Mouse (Mus musculus) cerebellum, adult (tissue): ENCODE results near the gene Prss8.

Experiments
- ATAC-seq: cut with Nextera tagmentation; 2 replicates; pipeline ENCODE4 v1.9.2; 2017; ENCODE audit warnings: mild to moderate bottlenecking, moderate library complexity, mixed read lengths; ENCODE audit not compliant: insufficient number of reproducible peaks, low FRiP score, low TSS enrichment

Prss8 gene

DNA sequence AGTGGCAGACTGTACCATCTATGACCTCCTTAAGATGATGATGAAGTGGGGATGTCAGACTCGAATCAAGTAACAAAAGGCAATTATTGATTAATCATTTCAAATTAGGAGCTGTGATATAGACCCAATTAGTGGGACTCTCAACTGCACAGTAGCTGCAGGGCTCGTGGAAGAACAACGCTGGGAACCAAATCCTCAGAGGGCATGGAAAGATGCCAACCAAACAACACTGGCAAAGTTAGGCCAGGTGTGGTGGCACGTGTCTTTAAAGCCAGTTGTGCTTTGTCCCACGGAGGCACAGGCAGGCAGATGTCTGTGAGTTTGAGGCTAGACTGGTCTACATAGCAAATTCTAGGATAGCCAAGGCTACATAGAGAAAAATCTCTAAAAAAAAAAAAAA, 732 bp upstream of the Prss8 start:
- no peak for ATAC-seq

DNA sequence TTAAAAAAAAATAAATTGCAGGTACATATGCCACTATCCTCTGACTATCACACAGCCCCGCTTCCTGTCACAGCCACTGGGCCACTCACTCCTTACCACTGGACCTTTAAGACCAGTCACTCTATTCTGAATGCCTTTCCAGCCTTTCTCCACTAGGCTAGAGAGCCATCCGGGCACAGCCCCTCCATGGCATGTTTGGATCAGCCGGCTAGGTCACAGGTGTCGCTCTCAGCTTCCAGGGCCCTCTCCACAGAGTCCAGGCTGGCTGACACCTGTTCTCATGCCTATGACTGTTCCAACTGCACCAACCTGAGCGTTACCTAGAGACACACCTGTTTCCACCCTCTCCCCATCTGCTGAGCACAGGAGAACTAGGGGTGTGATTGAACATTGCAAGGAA, 1.3 kb downstream of the Prss8 start:
- ATAC-seq, result no peak

DNA sequence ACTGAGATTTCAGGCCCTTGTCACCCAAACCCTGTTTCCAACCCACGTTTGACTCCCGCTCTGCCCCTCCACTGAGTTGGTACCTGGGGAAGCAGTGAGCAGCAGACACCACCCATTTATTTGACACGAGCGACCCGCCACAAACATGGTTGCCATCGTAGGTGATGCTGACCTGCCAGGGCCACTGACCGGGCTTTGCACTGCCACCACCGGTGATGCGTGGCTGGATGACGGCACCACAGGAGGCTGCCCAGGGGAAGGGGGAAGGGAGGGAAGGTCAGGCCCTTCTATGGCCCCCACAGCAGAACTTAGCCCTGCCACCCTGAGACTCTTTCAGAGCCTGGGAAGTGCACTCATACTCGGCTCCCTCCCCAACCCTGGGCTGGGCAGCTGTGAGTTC, 2.2 kb downstream of the Prss8 start:
- no peak for ATAC-seq

DNA sequence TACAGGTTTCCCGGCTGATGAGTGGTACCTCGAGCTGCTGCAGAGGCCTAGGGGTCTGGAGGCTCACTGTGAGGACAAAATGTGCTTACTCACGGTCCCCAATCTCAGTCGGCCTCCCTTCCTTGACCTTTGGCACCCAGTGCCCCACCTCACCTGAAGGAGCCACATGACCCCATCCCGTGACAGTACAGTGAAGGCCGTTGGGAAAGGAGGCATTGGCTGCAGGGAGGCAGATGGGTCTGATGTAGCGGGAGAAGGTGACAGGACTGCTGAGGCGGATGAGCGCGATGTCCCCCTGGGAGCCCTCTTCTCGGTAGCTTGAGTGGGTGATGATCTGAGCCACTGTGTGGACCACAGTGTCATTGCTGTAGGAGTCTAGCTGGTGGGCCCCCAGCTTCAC, 3.1 kb downstream of the Prss8 start:
- no peak for ATAC-seq

DNA sequence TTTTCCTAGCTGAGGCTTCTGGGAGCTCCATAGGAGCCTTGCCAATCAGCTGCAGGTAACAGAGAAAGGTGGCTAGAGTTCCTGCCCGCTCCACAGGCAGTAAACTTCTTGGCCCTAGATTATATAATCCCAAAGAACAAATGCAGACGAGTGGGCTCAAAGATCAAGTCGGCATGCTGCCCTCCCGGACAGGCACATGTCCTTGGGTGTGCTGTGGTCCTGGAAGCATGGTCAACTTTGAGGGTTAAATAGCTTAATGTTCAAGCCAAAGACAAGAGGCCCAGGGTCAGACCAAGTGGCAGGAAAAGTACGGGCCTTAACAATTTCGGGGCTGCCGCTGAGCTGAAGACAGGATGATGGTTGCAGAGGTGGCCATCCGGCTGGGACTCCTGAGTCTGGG, 3.8 kb downstream of the Prss8 start:
- ATAC-seq, result no peak

DNA sequence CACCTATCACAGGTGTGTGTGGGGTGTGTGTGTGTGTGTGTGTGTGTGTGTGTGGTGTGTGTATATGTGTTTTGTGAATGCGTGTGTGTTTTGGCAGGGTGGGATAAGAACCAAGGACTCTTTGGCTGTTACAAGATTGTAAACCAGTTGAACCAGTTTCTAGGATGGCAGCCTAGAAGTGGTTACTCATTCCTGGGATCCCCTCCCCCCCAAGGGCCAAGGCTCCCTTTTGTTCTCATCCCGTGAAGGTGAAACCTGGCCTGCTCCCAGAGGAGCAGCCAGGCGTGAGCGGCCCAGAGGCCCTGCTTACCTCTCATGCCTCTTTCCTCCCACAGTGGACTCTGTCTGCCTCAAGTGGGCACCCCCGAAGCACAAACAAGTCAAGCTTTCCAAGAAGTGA, 4.7 kb downstream of the Prss8 start:
- ATAC-seq, result no peak

DNA sequence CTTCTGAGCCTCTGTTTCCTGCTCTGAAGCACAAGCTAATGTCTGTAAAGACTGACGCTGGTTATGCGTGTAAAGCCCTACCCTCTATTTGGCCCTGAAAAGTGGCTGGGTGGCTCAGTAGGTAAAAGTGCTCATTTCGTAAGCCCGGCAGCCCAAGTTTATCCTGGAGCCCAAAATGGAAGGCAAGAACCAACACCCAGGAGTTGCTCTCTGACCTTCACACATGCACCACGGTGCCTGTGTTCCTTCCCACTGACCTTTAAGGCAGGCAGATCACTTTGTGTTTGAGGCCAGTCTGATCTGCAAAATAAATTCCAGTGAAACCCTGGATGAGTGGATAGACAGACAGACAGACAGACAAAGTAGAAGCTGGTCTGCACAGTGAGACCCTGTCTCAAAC, 6.2 kb downstream of the Prss8 start:
- no peak for ATAC-seq

DNA sequence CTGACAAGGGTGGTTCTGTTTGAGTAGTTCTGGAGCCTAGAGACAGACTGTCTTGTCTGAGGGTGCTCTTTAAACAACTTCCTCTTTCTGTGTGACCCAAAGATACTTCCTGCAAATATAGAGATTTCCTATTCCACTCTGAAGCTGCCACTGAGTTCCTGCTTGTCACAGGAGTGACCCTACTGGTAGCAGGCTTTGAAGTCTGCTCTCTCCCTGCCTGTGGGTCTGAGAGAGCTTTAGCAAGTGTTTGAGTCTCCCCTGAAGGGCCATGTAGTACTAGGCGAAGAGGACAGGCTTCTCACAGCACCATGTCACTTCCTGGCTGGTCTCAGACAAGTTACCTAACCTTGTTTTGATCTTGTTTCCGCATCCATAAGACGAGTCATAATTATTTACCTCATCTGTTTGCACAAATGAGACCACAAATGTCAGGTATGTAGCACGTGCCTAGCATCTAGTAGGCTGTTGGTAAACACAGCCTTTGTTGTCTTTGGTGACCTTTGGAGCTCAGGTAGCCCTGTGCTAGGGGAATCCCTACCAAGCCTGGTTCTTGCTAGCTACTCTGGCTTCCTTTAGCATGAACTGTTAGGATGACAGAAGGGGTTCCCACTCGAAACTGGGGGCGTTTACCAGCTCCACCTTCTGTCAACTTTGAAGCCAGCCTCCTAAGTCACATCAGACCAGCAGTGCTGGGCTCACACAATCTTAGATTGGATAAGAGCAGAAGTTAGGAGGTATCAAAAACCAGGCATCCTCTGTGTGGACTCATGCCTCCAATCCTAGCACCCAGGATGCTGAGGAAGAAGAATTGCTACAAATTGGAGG, 7.2 kb downstream of the Prss8 start:
- no peak for ATAC-seq

DNA sequence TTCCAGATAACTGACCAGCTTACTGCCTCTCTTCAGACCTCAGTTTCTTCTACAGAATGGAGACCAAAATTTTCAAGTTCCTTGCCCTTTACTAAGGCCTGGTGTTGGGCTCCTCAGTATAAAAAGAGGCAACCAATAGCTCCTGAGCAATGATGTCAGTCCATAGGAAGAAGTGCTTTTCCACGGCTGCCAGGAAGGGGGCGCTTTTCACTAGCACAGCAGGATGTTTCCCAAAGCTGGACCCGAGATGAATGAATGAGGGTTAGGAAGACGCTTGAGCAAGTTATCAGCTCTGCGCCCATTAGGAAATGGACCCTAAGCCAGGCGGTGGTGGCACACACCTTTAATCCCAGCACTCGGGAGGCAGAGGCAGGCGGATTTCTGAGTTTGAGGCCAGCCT, 8.4 kb downstream of the Prss8 start:
- ATAC-seq, result no peak

DNA sequence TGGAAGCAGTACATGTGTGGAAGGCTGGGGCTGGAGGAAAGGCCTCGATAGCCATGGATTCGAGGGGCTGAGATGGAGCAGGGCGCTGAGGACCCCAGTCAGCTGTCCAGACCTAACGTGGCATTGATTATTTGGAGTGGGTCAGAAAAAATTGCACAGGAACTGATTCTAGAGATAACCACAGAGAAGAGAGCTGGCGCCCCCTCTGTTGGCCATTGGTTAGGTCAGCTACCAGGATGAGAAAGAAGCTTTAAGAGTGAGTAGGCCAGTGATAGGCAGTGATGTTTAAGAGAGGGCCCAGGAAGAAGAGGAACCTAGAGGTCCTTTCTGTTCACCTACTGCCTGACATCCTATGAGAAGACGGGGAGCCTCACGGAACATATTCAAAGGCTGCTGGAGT, 10.6 kb downstream of the Prss8 start:
- no peak for ATAC-seq

DNA sequence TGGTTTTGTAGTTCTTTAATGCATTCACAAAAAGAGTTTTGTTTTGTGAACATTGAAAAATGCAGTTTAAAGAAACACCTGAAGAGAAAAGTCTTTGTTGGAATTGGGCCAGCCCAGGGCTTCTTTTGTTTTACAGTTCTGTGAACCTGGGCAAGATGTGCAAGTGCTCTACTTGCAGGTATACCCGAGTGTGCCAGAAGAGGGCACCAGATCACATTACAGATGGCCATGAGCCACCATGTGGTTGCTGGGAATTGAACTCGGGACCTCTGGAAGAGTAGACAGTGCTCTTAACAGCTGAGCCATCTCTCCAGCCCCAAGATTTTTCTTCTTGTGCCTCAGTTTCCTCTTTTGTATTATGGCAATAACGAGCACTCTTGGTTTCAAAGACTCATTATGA, 11.7 kb downstream of the Prss8 start:
- no peak for ATAC-seq

DNA sequence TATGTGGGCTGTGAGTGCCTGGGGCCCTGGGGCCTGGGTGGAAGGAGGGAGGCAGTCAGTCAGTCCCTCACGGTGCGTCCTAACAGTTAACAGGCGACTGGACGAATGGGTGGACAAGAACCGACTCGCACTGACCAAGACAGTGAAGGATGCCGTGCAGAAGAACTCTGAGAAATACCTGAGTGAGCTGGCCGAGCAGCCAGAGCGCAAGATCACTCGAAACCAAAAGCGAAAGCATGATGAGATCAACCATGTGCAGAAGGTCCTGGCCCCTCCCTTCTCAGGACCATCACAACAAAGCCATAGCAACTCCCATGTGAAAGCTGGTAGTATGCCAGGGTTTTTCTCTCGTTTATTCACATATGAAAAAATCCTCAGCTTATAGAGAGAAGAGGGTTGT, 14.6 kb downstream of the Prss8 start:
- ATAC-seq, result no peak

DNA sequence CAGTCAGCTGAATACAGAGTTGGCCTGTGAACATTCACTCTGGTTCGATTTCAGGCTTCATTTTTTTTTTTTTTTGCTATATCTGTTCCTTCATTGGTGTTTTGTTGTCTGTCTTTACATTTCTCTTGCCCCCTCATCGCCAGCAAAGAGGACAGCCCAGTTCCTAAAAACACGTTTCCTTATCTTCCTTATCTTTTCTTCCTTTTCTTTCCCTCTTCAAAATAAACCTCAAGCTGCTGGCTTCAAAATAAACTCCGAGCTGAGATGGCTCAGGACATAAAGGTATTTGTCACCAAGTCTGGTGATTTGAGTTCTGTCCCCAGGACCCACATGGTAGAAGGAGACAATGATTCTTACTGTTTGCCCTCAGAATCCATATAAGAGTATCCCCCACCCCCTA, 17.0 kb downstream of the Prss8 start:
- ATAC-seq, result no peak

DNA sequence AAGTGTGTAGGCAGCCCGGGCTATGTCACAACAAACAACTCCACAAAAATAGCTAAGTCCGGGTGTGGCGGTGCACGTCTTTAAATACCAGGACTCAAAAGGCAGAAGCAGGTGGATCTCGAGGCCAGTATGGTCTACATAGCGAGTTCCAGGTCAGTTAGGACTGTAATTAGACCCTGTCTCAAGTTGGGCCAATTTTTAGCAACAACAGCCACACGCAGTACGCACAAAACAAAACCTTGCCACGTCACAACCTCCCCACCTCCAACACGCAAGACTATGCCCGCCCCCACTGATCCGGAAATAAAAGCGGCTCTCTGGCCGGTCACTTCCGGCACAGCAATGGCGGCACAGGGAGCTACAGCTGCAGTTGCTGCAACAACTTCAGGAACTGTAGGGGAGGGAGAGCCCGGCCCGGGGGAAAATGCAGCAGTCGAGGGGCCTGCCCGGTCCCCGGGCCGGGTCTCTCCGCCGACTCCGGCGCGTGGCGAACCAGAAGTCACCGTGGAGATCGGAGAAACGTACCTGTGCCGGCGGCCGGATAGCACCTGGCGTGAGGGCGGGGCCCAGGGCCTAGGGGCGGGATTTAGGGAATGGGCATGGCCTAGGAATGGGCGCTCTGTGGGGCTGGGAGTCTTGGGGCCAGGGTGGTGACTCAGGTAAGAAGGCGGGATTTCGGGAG, 17.6 kb downstream of the Prss8 start, which contains the start of gene Kat8:
TSS of gene Kat8 (plus strand) at position 327 of the 682 bp plus-strand sequence.
- ATAC-seq, result peak; percentile 88

DNA sequence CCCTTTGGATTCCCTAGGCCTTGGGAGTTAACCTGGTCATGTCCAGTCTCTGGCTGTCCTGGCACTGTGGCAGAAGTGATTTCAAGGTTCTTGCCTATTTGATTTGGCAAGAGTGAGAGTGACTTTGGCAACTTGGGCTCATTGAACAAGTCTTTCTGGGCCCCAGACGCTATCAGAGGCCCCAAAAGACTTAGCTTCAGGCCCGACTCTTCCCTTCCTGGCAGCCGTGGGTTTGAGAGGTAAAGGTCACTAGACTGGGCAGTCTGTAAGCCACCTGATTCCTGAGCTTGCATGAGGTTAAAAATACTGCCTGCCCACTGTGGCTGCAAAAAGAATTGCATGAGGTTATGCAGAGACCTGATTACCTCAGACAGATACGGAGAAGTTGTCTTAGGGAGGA, 21.2 kb downstream of the Prss8 start:
- ATAC-seq, result no peak

DNA sequence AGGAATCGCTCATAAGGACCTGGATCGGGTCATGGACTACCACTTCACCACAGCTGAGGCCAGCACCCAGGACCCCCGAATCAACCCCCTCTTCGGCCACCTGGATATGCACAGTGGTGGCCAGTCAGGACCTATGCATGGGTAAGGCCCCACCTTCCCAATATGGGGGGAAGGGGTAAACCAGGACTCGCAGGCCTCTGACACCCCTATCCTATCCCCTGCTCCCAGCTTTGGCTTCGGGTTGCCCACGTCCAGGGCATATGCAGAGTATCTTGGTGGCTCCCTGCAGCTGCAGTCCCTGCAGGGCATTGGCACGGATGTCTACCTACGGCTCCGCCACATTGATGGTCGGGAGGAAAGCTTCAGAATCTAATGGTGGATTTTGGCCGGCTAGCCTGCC, 22.0 kb downstream of the Prss8 start:
- no peak for ATAC-seq

DNA sequence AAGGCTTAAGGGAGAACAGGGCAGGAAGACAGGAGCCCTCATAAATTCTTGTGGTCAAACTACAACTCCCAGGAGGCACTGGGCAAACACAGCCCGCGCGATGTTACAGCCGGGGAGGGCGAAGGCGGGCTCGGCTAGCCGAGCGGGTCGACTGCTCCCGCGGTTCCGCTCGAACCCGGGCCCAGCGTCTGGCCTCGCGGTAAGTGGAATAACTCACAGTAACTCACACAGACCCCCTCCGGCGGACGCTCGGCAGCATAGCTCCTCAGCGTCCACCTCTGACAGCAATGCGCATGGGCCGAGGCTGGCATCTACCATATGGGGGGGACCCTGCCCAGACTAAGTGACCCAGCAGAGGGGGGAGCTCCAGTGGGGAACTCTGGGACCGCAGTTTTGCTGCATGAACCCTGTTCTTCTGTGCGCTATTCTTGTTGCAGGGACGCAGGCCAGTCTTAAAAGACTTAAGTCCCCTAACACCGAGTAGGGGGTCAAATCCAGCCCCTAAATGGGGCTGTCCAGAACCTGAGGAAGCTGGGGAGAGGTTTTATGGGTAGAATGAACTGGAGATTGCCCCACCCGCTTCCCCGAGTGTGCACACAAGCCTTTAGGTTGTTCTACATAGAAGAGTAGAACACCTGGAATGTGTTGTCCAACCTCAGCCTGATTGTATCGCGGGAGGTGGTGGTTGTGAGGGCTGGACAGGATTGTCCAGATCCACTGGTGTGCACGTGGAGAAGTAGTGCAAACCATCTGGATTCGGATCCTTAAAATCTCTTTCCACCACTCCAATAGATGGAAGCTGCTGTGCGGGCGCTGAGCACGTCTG, 25.7 kb downstream of the Prss8 start, which contains the start of gene Bckdk:
TSS of gene Bckdk (plus strand) at position 112 of the 826 bp plus-strand sequence.
- peak; percentile 88 for ATAC-seq

DNA sequence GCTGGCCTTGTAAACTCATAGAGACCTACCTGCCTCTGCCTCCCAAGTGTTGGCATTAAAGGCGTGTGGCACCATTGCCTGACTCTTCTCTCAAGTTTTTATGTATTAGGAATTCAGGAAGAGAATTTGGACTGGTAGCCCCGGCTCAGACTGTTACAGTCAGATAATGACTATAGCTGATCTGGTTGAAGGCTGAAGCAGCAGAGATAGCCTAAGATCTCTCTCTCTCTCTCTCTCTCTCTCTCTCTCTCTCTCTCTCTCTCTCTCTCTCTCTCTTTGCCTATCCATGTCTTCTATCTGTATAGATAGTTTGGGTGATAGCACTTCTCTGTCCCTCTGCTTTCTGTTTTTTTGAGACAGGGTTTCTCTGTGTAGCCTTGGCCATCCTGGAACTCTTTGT, 28.1 kb downstream of the Prss8 start:
- ATAC-seq, result no peak

DNA sequence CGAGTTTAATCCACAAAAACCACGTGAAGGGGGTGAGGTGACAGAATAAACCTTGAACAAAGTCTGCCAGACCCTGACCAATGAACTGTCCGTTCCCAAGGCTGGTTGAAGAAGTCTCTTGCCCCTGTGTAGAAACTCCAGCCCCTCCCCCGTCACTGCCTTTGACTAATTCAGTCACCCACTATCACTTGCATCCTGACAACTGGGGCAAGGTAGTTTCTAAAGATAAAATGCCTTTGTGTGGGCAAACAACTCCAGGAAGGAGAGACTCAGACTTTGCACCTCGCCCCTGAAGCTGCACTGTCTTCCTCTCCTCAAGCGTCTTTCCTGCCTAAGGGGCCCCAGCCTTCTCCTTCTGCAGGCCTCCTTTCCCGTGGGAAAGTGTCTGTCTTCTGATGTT, 29.9 kb downstream of the Prss8 start:
- ATAC-seq, result no peak

DNA sequence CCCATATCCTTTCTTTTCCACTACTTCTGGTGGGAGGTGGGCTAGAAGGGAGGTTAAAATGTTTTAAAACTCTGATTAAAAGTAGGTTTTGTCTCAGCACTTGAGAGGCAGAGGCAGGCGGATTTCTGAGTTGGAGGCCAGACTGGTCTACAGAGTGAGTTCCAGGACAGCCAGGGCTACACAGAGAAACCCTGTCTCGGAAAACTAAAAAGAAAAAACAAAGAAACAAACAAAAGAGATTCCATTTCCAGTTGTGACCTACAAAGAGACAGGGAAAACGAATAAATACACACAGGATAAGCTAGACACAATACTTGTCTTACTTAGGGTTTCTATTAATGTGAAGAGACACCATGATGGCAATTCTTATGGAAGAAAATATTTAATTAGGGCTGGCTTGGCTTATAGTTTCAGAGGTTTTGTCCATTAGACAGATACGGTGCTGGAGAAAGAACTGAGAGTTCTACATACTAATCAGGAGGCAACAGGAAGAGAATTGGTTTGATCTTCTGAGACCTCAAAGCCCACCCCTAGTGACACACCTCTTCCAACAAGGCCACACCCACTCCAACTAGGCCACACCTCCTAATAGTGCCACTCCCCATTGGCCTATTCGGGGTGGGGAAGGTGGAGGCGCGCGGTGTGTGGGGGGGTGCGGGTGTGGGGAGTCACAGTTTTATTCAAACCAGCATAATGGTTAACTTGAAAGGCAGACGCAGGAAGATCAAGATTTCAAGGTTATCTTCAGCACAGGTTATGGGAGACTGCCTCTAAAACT, 31.5 kb downstream of the Prss8 start:
- ATAC-seq, result no peak
